Mouse (Mus musculus): ENCODE measurements at regions not wholly inside any gene's neighbourhood (a gene's known extent, or its start where the extent isn't known, plus 50 kb on each side); places are given as distances from the start of the nearest gene placed in this dataset.

DNA sequence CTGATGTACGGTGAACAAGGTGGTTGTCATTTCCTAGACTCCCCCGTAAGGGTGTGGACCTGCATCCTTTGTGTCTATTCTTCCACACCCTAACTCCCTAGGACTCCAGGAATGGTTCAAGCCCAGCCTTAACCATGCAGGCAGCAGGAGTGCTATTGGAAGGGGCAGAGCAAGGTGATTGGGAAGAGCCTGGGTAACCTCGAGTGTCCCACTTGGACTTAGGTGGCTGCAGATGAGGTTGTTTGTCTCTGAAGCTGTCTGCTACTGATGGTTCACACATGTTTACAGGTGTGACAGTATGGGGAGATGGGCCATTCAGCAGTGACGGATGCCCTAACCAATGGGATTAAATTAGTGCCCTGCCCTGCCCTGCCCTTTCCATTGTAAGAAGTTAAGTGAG lies 207.4 kb downstream of the Zfp326 start:
- H3K4me3 ChIP-seq (ENCODE audit: insufficient read depth, low read depth, low read length), result no peak overlapping the region
- H3K27ac ChIP-seq (replicated peaks; ENCODE audit: low read depth, low read length), result no peak overlapping the region
- H3K4me1 ChIP-seq (ENCODE audit: control insufficient read depth, insufficient read depth, insufficient read length, low read length), result no peaks in the 10 kb centered on the region

DNA sequence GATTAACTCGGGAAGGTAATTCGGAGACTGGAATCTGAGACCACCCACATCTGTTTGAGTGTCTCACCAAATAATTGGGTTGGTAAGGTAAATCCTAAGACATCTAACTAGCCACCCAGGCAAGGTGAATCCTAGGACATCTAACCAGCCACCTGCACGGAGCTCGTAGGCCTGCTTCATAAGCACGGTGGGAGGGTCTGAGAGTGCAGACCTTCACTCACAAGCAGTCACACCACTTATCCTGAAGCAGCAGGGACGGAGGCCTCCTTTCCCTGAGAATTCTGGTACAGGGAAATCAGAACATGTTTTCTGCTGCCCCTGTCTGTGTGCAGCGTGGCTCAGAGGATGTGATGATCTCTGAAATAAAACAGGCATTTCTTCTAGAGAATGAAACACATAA lies 206.5 kb downstream of the Zfp326 start:
- no peak overlapping the region for H3K4me3 ChIP-seq (ENCODE audit: insufficient read depth, low read depth, low read length)
- no peaks in the 10 kb centered on the region for H3K4me1 ChIP-seq (ENCODE audit: control insufficient read depth, insufficient read depth, insufficient read length, low read length)
- no peak overlapping the region for H3K27ac ChIP-seq (replicated peaks; ENCODE audit: low read depth, low read length)

DNA sequence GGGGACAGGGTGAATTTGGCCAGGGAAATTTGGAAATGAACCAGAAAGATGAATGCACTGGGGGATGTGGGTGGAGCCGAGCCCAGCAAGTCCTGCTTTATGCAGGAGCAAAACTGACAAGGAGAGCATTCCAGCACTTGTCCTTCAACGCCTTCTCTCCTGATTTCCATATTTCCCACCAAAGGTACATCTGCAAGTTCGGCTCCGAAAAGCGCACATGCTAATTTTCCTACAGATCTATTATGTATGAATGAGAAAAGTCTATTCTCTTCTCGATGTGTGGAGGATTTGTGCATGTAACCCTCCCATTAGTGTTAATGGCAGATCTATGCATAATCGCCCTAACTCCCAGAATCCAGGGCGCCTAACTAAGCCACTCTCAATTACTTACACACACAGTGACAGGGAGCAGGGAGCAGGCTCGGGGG lies 190.8 kb downstream of the Zfp326 start:
- Histone ChIP-seq H3K27ac (replicated peaks; ENCODE audit: low read depth, low read length) (no peak overlapping the region), H3K4me3 (ENCODE audit: insufficient read depth, low read depth, low read length) (no peak overlapping the region), H3K4me1 (ENCODE audit: control insufficient read depth, insufficient read depth, insufficient read length, low read length) (no peaks in the 10 kb centered on the region)

DNA sequence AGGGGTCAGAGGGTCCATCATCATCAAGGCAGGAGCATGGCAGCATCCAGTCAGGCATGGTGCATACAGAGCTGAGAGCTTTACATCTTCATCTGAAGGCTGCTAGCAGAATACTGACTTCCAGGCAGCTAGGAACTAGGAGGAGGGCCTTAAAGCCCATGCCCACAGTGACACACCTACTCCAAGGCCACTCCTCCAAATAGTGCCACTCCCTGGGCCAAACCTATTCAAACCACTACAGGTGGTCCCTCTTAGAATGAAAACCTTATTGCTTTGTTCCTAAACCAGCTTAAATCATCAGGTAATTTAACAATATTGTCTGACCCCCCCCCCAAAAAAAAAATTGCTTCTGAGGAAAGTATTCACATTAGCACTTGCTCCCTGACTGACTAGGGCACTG lies 190.3 kb downstream of the Zfp326 start:
- no peaks in the 10 kb centered on the region for H3K4me1 ChIP-seq (ENCODE audit: control insufficient read depth, insufficient read depth, insufficient read length, low read length)
- H3K27ac ChIP-seq (replicated peaks; ENCODE audit: low read depth, low read length), result no peak overlapping the region
- no peak overlapping the region for H3K4me3 ChIP-seq (ENCODE audit: insufficient read depth, low read depth, low read length)

DNA sequence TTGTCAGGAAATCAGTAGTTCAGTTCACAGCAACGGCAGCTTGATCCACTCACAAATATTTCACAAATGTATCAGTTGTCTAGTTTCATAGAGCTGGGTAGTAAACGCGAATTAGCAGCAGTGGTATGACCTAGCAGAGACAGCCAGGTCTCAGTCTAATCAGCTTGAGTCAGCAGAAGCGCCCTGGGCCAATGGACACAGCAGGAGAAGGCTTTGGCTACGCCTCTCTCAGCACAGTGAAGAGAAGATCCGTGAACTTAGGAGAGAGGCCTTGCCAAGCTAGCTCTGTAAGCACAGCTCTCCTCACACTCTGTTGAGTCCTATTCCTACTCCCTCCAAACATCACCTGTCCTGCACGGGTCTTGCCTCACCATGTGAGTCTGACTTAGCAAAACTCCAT lies 188.0 kb downstream of the Zfp326 start:
- Histone ChIP-seq H3K4me1 (ENCODE audit: control insufficient read depth, insufficient read depth, insufficient read length, low read length) (no peaks in the 10 kb centered on the region), H3K27ac (replicated peaks; ENCODE audit: low read depth, low read length) (no peak overlapping the region), H3K4me3 (ENCODE audit: insufficient read depth, low read depth, low read length) (no peak overlapping the region)

DNA sequence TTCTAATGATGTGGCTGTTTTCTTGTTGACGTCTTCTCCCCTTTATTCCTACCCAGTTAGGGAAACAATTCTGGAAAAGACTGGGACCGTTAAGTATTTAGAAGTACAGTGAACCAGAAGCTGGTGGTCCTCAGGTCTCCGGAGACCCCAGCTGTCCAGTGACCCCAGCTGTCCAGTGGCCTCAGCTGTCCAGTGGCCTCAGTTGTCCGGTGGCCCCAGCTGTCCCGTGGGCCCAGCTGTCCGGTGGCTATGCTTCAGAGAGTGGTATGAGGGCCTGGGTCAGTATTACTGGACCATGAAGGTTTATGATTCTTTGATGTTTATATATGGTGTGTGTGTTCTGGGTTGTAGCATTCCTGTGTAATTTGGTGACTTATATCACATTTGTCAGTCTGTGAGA lies 186.6 kb downstream of the Zfp326 start:
- Histone ChIP-seq H3K27ac (replicated peaks; ENCODE audit: low read depth, low read length) (no peak overlapping the region), H3K4me1 (ENCODE audit: control insufficient read depth, insufficient read depth, insufficient read length, low read length) (no peaks in the 10 kb centered on the region), H3K4me3 (ENCODE audit: insufficient read depth, low read depth, low read length) (no peak overlapping the region)

DNA sequence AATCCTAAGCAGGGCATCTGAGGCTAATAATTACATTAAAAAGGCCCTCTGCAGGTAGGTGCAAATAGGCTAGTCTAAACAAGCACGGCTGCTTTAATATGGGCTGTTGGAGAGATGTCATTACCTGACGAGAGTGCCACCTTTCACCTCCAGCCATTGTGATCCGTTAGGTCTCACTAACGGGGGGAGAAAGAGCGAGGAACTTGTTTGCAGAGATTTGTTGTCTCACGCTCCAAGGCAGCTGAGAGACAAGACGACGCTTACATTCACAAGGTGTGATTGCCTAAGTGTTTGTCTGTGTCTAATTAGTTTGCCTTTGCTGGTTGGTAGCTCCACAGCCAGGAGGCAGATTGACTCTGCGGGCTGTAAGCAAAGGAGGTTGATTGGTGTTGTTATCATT lies 180.3 kb downstream of the Zfp326 start:
- Histone ChIP-seq H3K4me1 (ENCODE audit: control insufficient read depth, insufficient read depth, insufficient read length, low read length) (no peaks in the 10 kb centered on the region), H3K4me3 (ENCODE audit: insufficient read depth, low read depth, low read length) (no peak overlapping the region), H3K27ac (replicated peaks; ENCODE audit: low read depth, low read length) (no peak overlapping the region)

DNA sequence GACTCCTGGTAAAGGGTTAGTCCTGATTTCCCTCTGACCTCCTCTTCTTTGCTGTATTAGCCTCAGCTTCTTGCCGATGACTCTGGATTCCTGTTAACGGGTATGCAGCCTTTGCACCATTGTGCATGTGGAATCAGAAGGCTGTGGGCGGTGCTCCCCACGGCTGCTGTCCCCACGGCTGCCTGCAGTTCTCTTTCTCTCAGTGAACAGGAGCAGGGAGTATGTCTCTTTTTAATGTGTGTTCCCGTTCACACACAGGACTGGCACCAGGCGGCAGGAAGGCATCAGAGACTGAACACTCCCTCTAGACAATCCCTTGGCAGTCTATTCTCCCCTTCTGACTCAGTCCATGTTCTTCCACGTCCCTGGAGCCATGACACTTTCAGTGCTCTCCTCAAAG lies 178.9 kb downstream of the Zfp326 start:
- H3K4me1 ChIP-seq (ENCODE audit: control insufficient read depth, insufficient read depth, insufficient read length, low read length), result no peaks in the 10 kb centered on the region
- no peak overlapping the region for H3K27ac ChIP-seq (replicated peaks; ENCODE audit: low read depth, low read length)
- no peak overlapping the region for H3K4me3 ChIP-seq (ENCODE audit: insufficient read depth, low read depth, low read length)

DNA sequence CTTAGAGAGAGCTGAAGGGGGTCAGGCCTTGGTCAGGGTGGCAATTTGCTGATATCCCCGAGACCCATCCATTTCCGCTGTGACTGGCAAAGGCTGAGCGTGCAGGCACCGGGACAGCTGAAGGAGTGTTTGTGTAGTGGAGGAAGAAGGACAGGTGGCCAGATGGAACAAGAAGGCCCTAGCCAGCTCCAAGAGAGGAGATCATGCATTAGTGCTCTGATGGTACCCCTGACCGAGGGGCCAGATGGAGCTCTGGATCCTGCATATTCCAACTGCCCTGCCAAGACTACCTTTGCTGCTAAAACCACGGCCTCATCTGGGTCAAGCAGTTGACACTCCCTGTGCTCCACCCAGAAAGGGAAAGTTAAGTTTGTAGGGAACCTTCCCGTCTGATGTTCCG lies 174.7 kb downstream of the Zfp326 start:
- Histone ChIP-seq H3K4me1 (ENCODE audit: control insufficient read depth, insufficient read depth, insufficient read length, low read length) (no peaks in the 10 kb centered on the region), H3K27ac (replicated peaks; ENCODE audit: low read depth, low read length) (no peak overlapping the region), H3K4me3 (ENCODE audit: insufficient read depth, low read depth, low read length) (no peak overlapping the region)

DNA sequence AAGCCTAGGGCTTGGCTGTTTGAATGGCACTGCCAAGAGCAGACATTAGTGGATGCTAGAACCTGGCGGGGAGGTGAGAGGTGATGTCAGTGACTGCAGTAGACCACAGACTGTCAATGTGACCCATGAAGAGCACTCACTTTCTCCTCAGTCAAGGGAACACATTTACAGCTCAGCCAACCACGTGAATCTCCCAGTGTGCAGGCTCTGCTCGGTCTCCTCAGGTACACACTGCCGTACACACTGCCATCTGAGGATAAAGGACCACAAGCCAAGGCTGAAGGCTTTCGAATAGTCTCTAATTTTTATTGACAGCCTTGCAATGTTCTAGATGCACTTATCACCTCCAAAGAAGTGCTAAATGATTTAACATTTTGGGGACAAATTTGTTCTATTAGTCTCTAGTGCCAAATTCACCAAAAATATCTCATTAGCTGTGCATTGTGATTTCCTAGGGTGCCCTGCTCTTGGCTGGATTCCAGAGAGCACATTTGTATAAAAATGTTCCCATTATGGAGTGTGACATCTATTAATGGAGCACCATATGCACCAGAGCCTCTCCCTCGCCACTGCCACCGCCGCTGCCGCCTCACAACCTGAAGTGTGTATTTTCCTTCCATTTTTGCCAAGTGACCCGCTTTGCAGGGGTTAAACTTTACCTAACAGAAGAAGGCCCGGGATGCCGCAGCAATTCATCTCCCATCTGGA lies 168.7 kb downstream of the Zfp326 start:
- Histone ChIP-seq H3K4me1 (ENCODE audit: control insufficient read depth, insufficient read depth, insufficient read length, low read length) (no peaks in the 10 kb centered on the region), H3K27ac (replicated peaks; ENCODE audit: low read depth, low read length) (no peak overlapping the region), H3K4me3 (ENCODE audit: insufficient read depth, low read depth, low read length) (no peak overlapping the region)

DNA sequence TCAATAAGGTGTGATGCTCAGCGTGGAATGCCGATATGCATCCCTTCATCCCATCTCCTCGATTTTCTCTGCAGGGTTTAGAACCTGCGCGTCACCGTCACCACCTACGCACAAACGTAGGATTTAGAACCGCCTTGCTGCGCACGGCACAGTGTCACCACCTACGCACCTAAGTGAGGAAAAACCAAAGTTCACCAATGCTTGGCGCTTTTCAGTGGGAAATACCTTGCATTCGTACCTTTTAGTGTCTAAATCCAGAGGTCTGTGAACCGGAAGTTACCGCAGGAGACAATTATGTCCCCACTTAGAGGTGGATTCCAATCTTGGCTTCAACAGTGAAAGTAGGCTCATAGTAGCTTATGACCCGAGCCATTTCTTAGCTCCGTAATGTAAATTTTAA lies 162.0 kb downstream of the Zfp326 start:
- Histone ChIP-seq H3K27ac (replicated peaks; ENCODE audit: low read depth, low read length) (no peak overlapping the region), H3K4me1 (ENCODE audit: control insufficient read depth, insufficient read depth, insufficient read length, low read length) (no peaks in the 10 kb centered on the region), H3K4me3 (ENCODE audit: insufficient read depth, low read depth, low read length) (no peak overlapping the region)

DNA sequence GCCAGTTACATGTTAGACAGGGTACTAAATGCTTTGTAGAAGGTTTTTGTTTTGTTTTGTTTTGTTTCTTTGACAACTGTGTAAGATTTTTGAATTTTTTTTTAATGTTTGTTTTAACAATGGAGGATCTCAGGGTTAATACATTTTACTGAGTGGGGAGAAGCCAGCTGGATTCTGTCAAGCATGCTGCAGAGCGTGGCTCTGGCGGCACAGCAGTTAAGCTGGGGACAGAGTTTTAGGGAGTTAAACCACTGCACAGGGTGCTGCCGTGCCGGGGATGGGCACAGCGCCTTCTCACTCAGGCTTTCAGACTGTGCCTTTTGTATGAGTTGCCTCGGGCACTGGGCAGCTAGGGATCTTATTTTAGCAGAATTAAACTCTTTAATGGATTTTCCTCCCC lies 159.8 kb downstream of the Zfp326 start:
- no peak overlapping the region for H3K4me3 ChIP-seq (ENCODE audit: insufficient read depth, low read depth, low read length)
- H3K4me1 ChIP-seq (ENCODE audit: control insufficient read depth, insufficient read depth, insufficient read length, low read length), result no peaks in the 10 kb centered on the region
- H3K27ac ChIP-seq (replicated peaks; ENCODE audit: low read depth, low read length), result no peak overlapping the region

DNA sequence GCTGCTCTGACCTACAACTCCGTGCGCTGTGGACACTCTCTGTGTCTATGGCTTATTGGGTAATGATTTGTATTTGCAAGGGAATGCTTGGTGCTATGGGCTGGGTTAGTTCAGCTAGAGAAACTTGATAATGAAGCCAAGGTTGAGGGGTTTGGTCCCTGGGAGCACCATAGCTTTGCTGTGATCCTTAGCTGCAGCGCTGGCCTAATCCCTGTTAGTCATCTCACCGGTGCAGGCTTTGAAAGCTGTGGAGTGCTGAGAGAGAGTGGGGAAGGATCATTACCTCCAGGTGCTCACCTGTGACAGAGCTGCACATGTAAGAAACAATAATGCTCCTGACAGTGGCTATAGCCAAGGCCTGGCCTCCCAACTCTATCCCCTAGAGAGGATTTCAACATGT lies 156.6 kb downstream of the Zfp326 start:
- Histone ChIP-seq H3K4me1 (ENCODE audit: control insufficient read depth, insufficient read depth, insufficient read length, low read length) (no peaks in the 10 kb centered on the region), H3K4me3 (ENCODE audit: insufficient read depth, low read depth, low read length) (no peak overlapping the region), H3K27ac (replicated peaks; ENCODE audit: low read depth, low read length) (no peak overlapping the region)

DNA sequence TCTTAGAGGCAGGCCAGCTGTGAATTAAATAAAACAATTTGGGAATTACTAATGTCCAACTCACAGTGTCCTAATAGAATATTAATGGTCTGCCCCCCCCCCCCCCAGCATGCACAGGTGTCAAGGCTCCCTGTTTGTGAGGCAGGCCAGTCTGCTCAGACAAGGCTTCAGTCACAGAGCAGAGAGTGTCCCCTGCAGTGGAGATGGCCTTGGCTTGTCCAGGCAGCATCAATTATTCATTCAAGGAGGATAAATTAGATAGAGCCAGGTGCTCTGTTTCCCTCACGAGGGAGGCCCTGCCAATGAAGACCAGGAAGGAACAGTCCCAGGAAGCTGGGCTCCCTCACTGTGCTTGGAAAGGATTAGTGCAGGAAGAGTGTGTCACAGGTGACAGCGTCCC lies 150.5 kb downstream of the Zfp326 start:
- no peak overlapping the region for H3K4me3 ChIP-seq (ENCODE audit: insufficient read depth, low read depth, low read length)
- H3K4me1 ChIP-seq (ENCODE audit: control insufficient read depth, insufficient read depth, insufficient read length, low read length), result no peaks in the 10 kb centered on the region
- no peak overlapping the region for H3K27ac ChIP-seq (replicated peaks; ENCODE audit: low read depth, low read length)

DNA sequence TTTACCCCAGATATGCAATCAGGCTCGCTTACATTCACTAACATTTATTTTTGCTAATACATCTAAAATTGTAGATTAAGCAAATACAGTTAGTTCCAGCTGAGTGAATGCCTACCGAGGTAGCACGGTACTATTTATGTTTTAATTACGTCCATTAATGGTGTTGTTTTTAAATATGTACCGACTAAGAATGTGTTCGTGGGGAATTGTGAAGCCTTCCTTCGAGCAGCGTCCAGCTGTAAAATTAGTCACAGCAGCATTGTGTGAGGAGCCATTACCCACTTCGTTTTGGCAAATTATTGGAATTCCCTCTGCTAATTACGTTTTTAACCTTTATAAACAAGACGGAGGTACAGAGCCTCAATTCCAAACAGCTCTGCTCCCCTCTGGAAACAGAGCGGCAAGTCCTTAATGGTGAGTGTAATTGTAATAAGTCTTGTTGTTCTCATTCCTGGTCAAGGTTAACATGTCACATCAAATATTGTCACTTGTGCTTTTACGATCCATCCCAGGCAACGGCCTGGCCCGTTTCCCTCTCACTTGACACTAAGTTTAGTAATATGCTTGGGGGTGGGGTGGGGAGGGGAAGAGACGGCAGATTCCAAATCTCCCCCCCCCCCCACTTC lies 128.0 kb downstream of the Zfp326 start:
- Histone ChIP-seq H3K4me1 (ENCODE audit: control insufficient read depth, insufficient read depth, insufficient read length, low read length) (no peaks in the 10 kb centered on the region), H3K4me3 (ENCODE audit: insufficient read depth, low read depth, low read length) (no peak overlapping the region), H3K27ac (replicated peaks; ENCODE audit: low read depth, low read length) (no peak overlapping the region)

All from brown adipose tissue, adult 24 weeks (tissue).